Mouse (Mus musculus): ENCODE data around the gene 9530003J23Rik. TPM values are rescaled to one million over a fixed set of nuclear protein-coding genes. Genes with fewer than 3 reads are reported as not detected.
A peak's percentile ranks its signal among the peaks of the same experiment; 100 is the strongest.
"Not testable (repeated sequence)": the region's sequence is repeated elsewhere in the genome, so short reads cannot be mapped to it uniquely, and the experiment has no call there.

Gene 9530003J23Rik
- polyA plus RNA-seq, 1 experiment from 2014 or later = not detected

DNA sequence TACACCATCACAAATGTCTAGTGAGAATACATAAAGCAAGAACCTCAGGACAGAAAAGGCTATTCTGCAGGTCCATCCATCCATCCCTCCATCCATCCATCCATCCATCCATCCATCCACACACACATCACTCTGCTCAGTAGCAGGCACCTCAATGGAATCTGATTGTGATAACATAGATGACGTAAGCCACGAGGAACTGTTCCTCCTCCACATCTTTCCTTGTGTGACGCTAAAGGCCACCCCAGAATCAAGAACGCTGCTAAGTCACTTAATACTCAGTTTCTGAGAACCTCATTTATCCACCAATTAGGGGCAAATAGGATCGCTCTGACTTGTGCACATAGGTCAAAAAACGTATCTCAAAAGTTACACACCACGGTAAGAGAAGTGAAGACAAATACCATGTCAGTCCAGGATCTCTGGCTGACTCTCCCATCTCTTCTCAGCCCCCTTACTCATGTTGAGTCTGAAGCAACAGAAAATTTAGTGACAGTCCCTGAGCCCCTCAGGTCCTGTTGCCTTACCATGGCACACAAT, 42.9 kb upstream of the 9530003J23Rik start:
- H3K27ac ChIP-seq (ENCODE audit: low read length) = peak overlapping the region; percentile 2; the same call in 1 of the 2 replicates
- no peak for ATAC-seq
- H3K36me3 ChIP-seq (ENCODE audit: control insufficient read depth, insufficient read depth, low read length) = no peaks in the 10 kb centered on the region
- no peaks in the 10 kb centered on the region for H3K27me3 ChIP-seq (replicated peaks; ENCODE audit: control insufficient read depth, insufficient read depth, low read length)
- 80% methylated on average over 7 of the region's 7 CpGs for WGBS
- H3K4me1 ChIP-seq (ENCODE audit: control insufficient read depth, insufficient read depth, low read length) = no peaks in the 10 kb centered on the region
- H3K4me3 ChIP-seq (ENCODE audit: low read length) = no peak overlapping the region
- H3K4me2 ChIP-seq (ENCODE audit: low read depth, low read length) = 0 out of 2 replicates have a peak overlapping the region, but pooled peaks have one; percentile 1
- no peaks in the 10 kb centered on the region for H3K9me3 ChIP-seq (ENCODE audit: control insufficient read depth, low read length)
- H3K9ac ChIP-seq (ENCODE audit: low read depth, low read length) = no peak overlapping the region

DNA sequence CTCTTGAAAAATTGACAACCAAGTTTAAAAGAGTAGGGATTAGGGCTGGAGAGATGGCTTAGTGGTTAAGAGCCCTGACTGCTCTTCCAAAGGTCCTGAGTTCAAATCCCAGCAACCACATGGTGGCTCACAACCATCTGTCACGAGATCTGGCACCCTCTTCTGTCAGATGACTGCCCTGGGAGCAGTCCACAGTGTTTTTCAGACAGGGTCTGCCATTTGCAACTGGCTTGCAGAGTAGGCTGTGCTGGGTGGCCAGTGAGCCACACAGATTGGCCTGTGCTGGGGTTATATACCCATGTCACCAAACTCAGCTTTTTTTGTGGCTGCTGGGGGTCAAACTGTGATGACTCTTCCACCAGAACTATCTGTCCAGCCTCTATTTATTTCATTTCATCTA, 41.5 kb upstream of the 9530003J23Rik start:
- Histone ChIP-seq H3K4me3 (ENCODE audit: low read length) (no peak overlapping the region), H3K4me1 (ENCODE audit: control insufficient read depth, insufficient read depth, low read length) (no peaks in the 10 kb centered on the region), H3K36me3 (ENCODE audit: control insufficient read depth, insufficient read depth, low read length) (no peaks in the 10 kb centered on the region), H3K27ac (ENCODE audit: low read length) (no peak overlapping the region), H3K9ac (ENCODE audit: low read depth, low read length) (no peak overlapping the region), H3K4me2 (ENCODE audit: low read depth, low read length) (no peak overlapping the region), H3K27me3 (replicated peaks; ENCODE audit: control insufficient read depth, insufficient read depth, low read length) (no peaks in the 10 kb centered on the region), H3K9me3 (ENCODE audit: control insufficient read depth, low read length) (no peaks in the 10 kb centered on the region)
- 74% methylated on average over 1 of the region's 1 CpGs for WGBS
- ATAC-seq = no peak

DNA sequence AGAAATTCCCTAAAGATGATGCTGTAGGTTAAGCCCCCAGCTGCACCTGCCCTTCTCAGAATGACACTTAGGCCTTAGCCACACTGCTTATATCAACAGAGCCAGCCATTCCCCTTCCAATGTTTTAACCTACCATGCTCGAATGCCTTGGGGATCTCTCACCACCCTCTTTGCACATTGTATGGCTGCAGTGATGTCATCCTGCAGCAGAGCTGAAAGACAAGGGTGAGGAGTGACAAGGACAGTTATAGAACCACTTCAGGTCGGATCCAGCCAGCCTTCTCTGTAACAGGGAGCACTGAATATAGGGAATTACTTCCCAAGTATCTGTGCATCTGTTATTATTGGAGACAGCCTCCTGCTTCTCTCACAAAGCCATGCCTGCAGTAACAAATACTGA, 40.0 kb upstream of the 9530003J23Rik start:
- WGBS = 54% methylated on average over 2 of the region's 2 CpGs
- not testable (repeated sequence) for H3K4me3 ChIP-seq (ENCODE audit: low read length); H3K9me3 ChIP-seq (ENCODE audit: control insufficient read depth, low read length); H3K4me1 ChIP-seq (ENCODE audit: control insufficient read depth, insufficient read depth, low read length); H3K4me2 ChIP-seq (ENCODE audit: low read depth, low read length); ATAC-seq; H3K27me3 ChIP-seq (replicated peaks; ENCODE audit: control insufficient read depth, insufficient read depth, low read length); H3K36me3 ChIP-seq (ENCODE audit: control insufficient read depth, insufficient read depth, low read length); H3K27ac ChIP-seq (ENCODE audit: low read length); H3K9ac ChIP-seq (ENCODE audit: low read depth, low read length)

DNA sequence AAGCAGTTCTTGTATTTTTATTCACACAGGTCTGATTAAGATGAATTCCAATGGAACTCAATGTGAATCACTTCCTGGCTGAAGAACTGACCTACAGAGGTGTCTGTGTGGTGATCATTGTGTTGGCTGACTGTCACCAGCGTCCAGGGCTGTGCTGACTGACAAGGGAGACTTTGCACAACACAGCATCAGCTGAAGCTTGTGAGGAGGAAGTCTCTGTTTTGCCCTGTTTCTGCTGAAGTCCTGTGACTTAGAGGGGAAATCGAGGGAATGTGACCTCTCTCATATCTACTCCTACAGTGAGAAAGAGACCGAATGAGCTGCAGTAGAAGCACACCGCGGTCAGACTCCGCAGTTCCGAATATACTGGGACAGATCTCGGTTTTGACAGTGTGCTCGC, 39.3 kb upstream of the 9530003J23Rik start:
- not testable (repeated sequence) for H3K27ac ChIP-seq (ENCODE audit: low read length); H3K4me1 ChIP-seq (ENCODE audit: control insufficient read depth, insufficient read depth, low read length); H3K4me2 ChIP-seq (ENCODE audit: low read depth, low read length); H3K27me3 ChIP-seq (replicated peaks; ENCODE audit: control insufficient read depth, insufficient read depth, low read length); H3K36me3 ChIP-seq (ENCODE audit: control insufficient read depth, insufficient read depth, low read length); ATAC-seq; H3K9ac ChIP-seq (ENCODE audit: low read depth, low read length); H3K9me3 ChIP-seq (ENCODE audit: control insufficient read depth, low read length); H3K4me3 ChIP-seq (ENCODE audit: low read length)
- 84% methylated on average over 9 of the region's 9 CpGs for WGBS

DNA sequence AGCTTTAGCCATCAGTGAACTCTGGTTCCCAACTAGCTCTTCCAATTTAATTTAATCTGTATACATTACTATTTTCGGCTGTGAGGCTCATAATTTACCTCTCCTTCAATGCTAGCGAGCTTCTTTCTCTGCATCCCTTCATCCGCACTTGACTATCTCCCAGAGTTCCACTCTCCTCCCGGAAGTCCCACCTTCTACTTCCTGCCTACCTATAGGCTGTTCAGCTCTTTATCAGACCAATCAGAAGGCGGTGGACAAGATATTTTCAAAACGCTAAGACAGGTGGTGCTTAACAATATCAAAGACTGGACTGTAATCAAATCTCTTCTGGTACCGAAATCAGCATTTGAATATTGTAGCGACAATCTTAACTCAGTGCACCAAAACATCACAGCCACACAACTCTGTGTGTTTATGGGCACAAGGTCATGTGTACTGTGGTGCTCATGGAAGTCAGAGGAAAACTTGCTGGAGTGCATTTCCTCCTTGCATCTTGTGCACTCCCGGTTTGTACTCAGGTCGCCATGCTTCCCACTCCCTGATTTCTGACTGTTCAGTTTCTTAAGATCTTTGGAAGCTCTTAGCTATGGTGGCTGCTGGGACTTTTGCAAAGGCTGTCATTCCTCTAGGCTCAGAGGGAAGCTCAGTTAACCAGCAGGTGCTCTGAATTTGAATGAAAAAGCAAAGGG, 37.3 kb upstream of the 9530003J23Rik start:
- Histone ChIP-seq H3K27me3 (replicated peaks; ENCODE audit: control insufficient read depth, insufficient read depth, low read length) (no peaks in the 10 kb centered on the region), H3K9me3 (ENCODE audit: control insufficient read depth, low read length) (no peaks in the 10 kb centered on the region), H3K4me2 (ENCODE audit: low read depth, low read length) (no peak overlapping the region), H3K27ac (ENCODE audit: low read length) (no peak overlapping the region), H3K9ac (ENCODE audit: low read depth, low read length) (no peak overlapping the region), H3K4me1 (ENCODE audit: control insufficient read depth, insufficient read depth, low read length) (no peaks in the 10 kb centered on the region), H3K4me3 (ENCODE audit: low read length) (no peak overlapping the region), H3K36me3 (ENCODE audit: control insufficient read depth, insufficient read depth, low read length) (no peaks in the 10 kb centered on the region)
- 80% methylated on average over 10 of the region's 10 CpGs for WGBS
- no peak for ATAC-seq

DNA sequence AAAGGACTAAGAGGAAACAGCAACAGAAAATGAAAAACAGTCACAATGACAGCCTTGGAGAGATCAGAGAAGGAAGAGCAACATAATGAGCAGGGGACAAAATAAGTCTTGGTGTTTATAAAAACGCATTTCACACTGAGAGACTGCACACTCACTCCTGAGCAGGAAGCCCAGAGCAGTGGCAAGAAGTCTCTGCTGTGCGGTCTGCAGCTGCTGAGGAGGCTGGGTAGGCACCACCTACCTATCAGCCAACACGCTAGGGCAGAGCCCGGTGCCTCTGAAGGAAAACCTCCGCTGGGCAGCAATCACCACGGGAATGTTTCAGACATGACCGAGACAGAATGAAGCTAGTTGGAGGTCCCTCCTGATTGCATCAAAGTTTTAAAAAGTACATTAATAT, 36.1 kb upstream of the 9530003J23Rik start:
- not testable (repeated sequence) for H3K27ac ChIP-seq (ENCODE audit: low read length); H3K36me3 ChIP-seq (ENCODE audit: control insufficient read depth, insufficient read depth, low read length); H3K9ac ChIP-seq (ENCODE audit: low read depth, low read length); H3K4me2 ChIP-seq (ENCODE audit: low read depth, low read length); H3K4me3 ChIP-seq (ENCODE audit: low read length); ATAC-seq; H3K4me1 ChIP-seq (ENCODE audit: control insufficient read depth, insufficient read depth, low read length); H3K27me3 ChIP-seq (replicated peaks; ENCODE audit: control insufficient read depth, insufficient read depth, low read length); H3K9me3 ChIP-seq (ENCODE audit: control insufficient read depth, low read length)
- WGBS = 89% methylated on average over 3 of the region's 7 CpGs

DNA sequence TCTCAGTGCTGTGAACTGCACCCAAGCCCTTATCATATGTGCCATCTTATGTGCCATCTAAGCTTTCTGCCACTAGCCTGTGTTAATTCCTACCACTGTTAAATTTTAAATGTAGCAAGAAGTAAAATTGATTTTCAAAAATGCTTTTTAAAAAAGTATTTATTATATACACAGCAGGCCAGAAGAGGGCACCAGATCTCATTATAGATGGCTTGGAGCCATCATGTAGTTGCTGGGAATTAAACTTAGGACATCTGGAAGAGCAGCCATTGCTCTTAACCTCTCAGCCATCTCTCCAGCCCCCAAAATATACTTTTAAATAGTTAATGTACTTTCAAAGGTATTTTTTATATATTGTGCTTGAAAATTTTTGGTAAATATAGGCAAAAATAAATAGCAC, 33.5 kb upstream of the 9530003J23Rik start:
- Histone ChIP-seq H3K4me3 (ENCODE audit: low read length) (no peak overlapping the region), H3K27me3 (replicated peaks; ENCODE audit: control insufficient read depth, insufficient read depth, low read length) (no peaks in the 10 kb centered on the region), H3K27ac (ENCODE audit: low read length) (no peak overlapping the region), H3K9me3 (ENCODE audit: control insufficient read depth, low read length) (no peaks in the 10 kb centered on the region), H3K4me1 (ENCODE audit: control insufficient read depth, insufficient read depth, low read length) (no peaks in the 10 kb centered on the region), H3K9ac (ENCODE audit: low read depth, low read length) (no peak overlapping the region), H3K36me3 (ENCODE audit: control insufficient read depth, insufficient read depth, low read length) (no peaks in the 10 kb centered on the region), H3K4me2 (ENCODE audit: low read depth, low read length) (no peak overlapping the region)
- no peak for ATAC-seq

DNA sequence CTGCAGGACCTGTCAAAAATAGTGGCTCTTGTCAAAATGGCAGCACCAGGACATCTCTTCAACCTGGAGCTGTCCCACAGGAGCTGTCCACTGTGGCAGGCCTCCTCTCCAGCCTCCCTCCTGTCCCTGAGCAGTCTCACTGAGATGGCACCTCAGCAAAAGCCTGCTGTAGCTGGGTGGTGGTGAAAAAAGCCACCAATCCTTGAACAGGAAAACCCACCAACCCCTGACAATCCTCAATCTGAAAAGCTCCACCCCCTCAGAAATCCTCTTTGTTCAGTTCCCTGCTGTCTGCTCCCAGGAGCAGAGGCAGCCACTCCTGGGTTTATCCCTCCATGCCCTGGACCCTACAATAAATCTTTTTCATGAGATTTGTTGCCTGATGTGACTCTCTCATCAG, 21.4 kb upstream of the 9530003J23Rik start:
- H3K27ac ChIP-seq (ENCODE audit: low read length) = no peak overlapping the region
- no peak overlapping the region for H3K4me2 ChIP-seq (ENCODE audit: low read depth, low read length)
- H3K9me3 ChIP-seq (ENCODE audit: control insufficient read depth, low read length) = 0 out of 2 replicates have a peak, but pooled peaks cover 4% of the 10 kb centered on the region
- H3K27me3 ChIP-seq (replicated peaks; ENCODE audit: control insufficient read depth, insufficient read depth, low read length) = no peaks in the 10 kb centered on the region
- H3K4me3 ChIP-seq (ENCODE audit: low read length) = no peak overlapping the region
- H3K36me3 ChIP-seq (ENCODE audit: control insufficient read depth, insufficient read depth, low read length) = no peaks in the 10 kb centered on the region
- ATAC-seq = no peak
- no peak overlapping the region for H3K9ac ChIP-seq (ENCODE audit: low read depth, low read length)
- H3K4me1 ChIP-seq (ENCODE audit: control insufficient read depth, insufficient read depth, low read length) = no peaks in the 10 kb centered on the region

DNA sequence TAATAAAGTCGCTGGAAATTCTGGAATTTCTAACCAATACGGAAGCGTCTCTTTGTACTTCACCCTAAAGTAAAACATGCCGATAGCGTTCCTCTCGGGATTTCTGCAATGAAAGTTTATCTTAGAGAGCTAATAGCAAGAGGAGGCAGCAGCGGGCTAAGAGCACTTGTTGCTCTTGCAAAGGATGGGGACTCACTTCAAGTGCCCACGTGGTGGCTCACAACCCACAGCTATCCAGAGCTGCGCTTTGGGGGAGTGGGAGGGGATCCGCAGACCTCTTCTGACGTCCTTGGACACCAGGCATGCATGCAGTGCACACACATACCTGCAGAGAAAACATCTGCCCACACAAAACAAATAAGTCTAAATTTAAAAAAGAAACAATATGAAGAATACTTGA, 2.6 kb downstream of the 9530003J23Rik start:
- no peaks in the 10 kb centered on the region for H3K4me1 ChIP-seq (ENCODE audit: control insufficient read depth, insufficient read depth, low read length)
- no peak overlapping the region for H3K27ac ChIP-seq (ENCODE audit: low read length)
- H3K27me3 ChIP-seq (replicated peaks; ENCODE audit: control insufficient read depth, insufficient read depth, low read length) = no peaks in the 10 kb centered on the region
- H3K9ac ChIP-seq (ENCODE audit: low read depth, low read length) = no peak overlapping the region; the same call in 1 of the 2 replicates
- no peaks in the 10 kb centered on the region for H3K9me3 ChIP-seq (ENCODE audit: control insufficient read depth, low read length)
- no peaks in the 10 kb centered on the region for H3K36me3 ChIP-seq (ENCODE audit: control insufficient read depth, insufficient read depth, low read length)
- ATAC-seq = no peak
- 38% methylated on average over 11 of the region's 11 CpGs for WGBS
- no peak overlapping the region for H3K4me3 ChIP-seq (ENCODE audit: low read length)
- peak overlapping the region; percentile 22; the same call in 1 of the 2 replicates for H3K4me2 ChIP-seq (ENCODE audit: low read depth, low read length)

DNA sequence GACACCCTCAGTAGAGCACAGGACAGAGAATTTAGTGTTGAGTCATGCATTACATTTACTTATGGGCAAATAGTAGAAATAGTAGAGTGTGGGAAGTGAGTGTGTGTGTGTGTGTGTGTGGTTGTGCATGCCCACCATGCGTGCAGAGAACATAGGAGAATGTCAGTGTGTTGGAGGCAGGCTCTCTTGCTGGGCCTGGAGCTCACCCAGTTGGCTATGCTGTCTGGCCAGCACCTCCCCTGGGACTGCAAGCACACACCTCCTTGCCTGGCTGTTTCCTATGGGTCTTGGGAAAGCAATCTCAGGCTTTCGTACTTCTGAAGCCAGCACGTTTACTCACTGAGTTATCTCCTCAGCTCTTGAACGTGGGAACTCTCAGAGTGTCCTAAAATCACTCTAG, 3.7 kb downstream of the 9530003J23Rik start:
- Histone ChIP-seq H3K9ac (ENCODE audit: low read depth, low read length) (no peak overlapping the region), H3K9me3 (ENCODE audit: control insufficient read depth, low read length) (no peaks in the 10 kb centered on the region), H3K27me3 (replicated peaks; ENCODE audit: control insufficient read depth, insufficient read depth, low read length) (no peaks in the 10 kb centered on the region), H3K36me3 (ENCODE audit: control insufficient read depth, insufficient read depth, low read length) (no peaks in the 10 kb centered on the region), H3K27ac (ENCODE audit: low read length) (no peak overlapping the region), H3K4me3 (ENCODE audit: low read length) (no peak overlapping the region), H3K4me2 (ENCODE audit: low read depth, low read length) (no peak overlapping the region), H3K4me1 (ENCODE audit: control insufficient read depth, insufficient read depth, low read length) (no peaks in the 10 kb centered on the region)
- WGBS = 66% methylated on average over 4 of the region's 4 CpGs
- ATAC-seq = no peak
